Mouse (Mus musculus): ENCODE data around the gene 9430038I01Rik. TPM values are rescaled to one million over a fixed set of nuclear protein-coding genes. Genes with fewer than 3 reads are reported as not detected.

The 9430038I01Rik gene
- polyA plus RNA-seq (2012): 18.0 and 18.2 TPM in 2 replicates

DNA sequence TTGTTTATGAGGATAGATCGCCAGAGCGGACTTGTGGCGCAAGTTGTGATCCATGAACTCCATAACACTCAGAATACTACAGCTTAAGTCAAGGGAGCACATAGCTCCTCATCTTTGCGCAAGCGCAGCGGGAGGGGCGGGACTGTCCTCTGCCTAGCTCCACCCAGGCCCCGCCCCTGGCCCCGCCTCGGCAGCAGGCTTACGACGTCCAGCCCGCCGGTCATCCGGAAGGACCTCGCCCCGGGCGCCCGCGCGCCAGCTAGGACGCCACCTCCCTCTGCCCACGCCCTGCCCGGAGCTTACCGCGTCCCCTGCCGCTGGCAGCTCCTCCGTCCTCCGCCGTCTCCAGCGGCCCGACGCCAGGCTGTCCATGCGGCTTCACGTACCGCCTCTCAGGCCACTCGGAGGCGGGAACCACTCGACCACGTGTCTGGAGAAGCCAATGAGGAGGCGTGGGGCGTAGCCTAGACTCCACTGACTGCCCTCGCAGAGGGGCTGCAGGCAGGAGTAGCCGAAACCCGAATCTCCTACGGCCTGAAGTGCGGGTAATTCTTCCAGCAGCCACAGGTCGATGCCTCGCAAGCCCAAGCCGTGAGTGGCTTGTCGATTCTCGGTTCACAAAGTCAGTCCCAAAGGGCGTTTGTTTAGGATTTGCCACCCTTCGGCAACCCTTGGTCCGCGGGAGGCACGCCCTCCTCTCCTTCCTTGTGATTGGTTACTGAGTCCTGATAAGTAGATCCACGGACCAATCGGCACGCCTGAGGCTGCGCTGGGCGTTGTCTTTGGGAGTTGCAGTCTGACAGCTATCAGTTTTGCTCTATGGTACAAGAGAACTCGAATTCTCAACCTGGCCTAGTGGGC, at the start of gene 9430038I01Rik:
9430038I01Rik (minus strand) TSS at position 426 of the 861 bp plus-strand sequence.

DNA sequence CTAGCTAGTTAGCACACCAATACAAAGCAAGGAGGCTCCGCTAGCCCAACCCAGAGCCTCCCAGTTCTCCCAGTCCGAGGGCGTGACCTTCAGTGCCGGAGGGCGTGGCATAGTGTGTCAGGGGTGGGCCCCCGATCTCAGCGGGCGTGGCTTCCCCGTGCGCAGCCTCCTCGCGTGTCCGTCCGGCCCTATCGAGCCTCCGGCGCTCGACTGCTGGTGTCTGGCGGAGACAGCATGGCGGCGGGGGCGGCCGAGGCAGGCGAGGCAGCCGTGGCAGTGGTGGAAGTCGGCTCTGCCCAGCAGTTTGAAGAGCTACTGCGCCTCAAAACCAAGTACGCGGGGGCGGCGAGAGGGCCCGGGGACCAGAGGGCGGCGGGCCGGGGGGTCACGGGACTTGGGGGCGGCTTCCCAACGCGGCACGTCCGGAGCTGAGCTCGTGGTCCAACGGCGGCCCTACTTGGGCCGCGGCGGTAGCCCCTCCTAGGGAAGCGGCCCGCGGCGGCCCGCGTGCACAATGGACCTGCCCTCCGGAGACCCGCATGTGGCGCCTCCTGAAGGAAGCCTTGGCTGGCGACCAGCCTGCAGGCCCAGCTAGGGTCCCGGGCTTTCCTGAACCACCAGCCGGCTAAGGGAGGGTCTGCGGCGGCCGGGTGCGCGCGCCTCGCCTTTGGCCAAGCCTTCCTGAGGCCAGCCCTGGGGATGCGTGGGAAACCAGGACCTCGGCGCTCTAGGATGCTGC, 27.0 kb upstream of the 9430038I01Rik start, which contains the start of gene Glrx3:
Glrx3 (plus strand) TSS at position 175 of the 739 bp plus-strand sequence.

Other genes starting within 250 kb of the 9430038I01Rik start
- gene Ebf3, start 96.3 kb downstream of the 9430038I01Rik start, polyA plus RNA-seq (2012): 0.09 TPM in 1 of 2 replicates, not detected in the other
- 170 and 225 TPM in 2 replicates for gene Glrx3, start 26.9 kb upstream of the 9430038I01Rik start, polyA plus RNA-seq (2012)

Measured in megakaryocyte-erythroid progenitor cell, adult 5 weeks (primary cell).